In genomic region chr11:6078737-6079136, GRCm38 (mm10) we compare ENCODE assay signal across 20 mouse cellular contexts. TPM values are rescaled to one million over a fixed set of nuclear protein-coding genes. Genes with fewer than 3 reads are reported as not detected.
A peak's percentile ranks its signal among the peaks of the same experiment; 100 is the strongest.
DNase-seq lines count a peak whose midpoint lies in the region; ATAC-seq and TF ChIP-seq lines count a peak whose summit lies in the region.
"Had no signal": no experiment of that assay in that cellular context is flagged by ENCODE, and none has a peak within 500 bp of the region (broad histone marks: within the 10 kb centered on the region; RNA-seq: fewer than 3 reads in every experiment).

No protein-coding gene starts in this region.

- ATAC-seq in forebrain, embryonic 16.5 days = peak; percentile 36; the same call in 1 of the 2 replicates
- ATAC-seq in forebrain, embryonic 12.5 days (ENCODE audit: low FRiP score) = no peak
- ATAC-seq in frontal cortex, adult (ENCODE audit: low TSS enrichment) = peak; percentile 62

- no peak for TF ChIP-seq CTCF in brain, embryonic 14.5 days (IDR thresholded peaks at IDR 0.05; ENCODE audit: borderline replicate concordance, extremely low read depth, insufficient read depth, insufficient read length)

- H3K9me3 ChIP-seq in forebrain, embryonic 16.5 days (ENCODE audit: control insufficient read depth, low read length) = no peaks in the 10 kb centered on the region
- H3K9me3 ChIP-seq in forebrain, embryonic 12.5 days = no peaks in the 10 kb centered on the region
- H3K9me3 ChIP-seq: embryonic facial prominence, embryonic 13.5 days; embryonic facial prominence, embryonic 15.5 days had no signal

- 53% methylated on average over 2 of the region's 2 CpGs for WGBS in forebrain, embryonic 16.5 days
- WGBS in forebrain, embryonic 12.5 days = 86% methylated on average over 2 of the region's 2 CpGs

- no peaks in the 10 kb centered on the region for H3K27me3 ChIP-seq in forebrain, embryonic 16.5 days (replicated peaks; ENCODE audit: control insufficient read depth, insufficient read depth, low read length)
- H3K27me3 ChIP-seq in forebrain, embryonic 12.5 days = no peaks in the 10 kb centered on the region
- H3K27me3 ChIP-seq: embryonic facial prominence, embryonic 13.5 days; embryonic facial prominence, embryonic 15.5 days had no signal

- DNase-seq in frontal cortex, postnatal 14 days (ENCODE audit: low spot score in 2 of 2) = no peak
- peak; percentile 66 for DNase-seq in brain, adult 2 months (ENCODE audit: low read depth, low spot score)
- DNase-seq in brain, embryonic 14.5 days (ENCODE audit: low read depth) = peak; percentile 12
- no peak for DNase-seq in right cerebral cortex, adult 18-20 months
- DNase-seq: adrenal gland, adult 2 months; adrenal gland, postnatal 10 days; adrenal gland, postnatal 25 days; cerebellum, adult 11 months; cerebellum, adult 18-20 months; cerebellum, adult 8-10 months; cerebellum, adult 9-11 months; cerebellum, postnatal 14 days; cerebellum, postnatal 36 days; embryo, embryonic 11 days had no signal

- H3K27ac ChIP-seq in forebrain, embryonic 16.5 days (ENCODE audit: low read length) = peak overlapping the region; percentile 75
- H3K27ac ChIP-seq in forebrain, embryonic 12.5 days = no peak overlapping the region
- H3K27ac ChIP-seq: embryonic facial prominence, embryonic 13.5 days; embryonic facial prominence, embryonic 15.5 days had no signal

- H3K36me3 ChIP-seq in forebrain, embryonic 16.5 days (ENCODE audit: control insufficient read depth, insufficient read depth) = no peaks in the 10 kb centered on the region
- no peaks in the 10 kb centered on the region for H3K36me3 ChIP-seq in forebrain, embryonic 12.5 days (replicated peaks)
- H3K36me3 ChIP-seq: embryonic facial prominence, embryonic 13.5 days; embryonic facial prominence, embryonic 15.5 days had no signal

- no peak for TF ChIP-seq POLR2A in brain, embryonic 14.5 days (IDR thresholded peaks at IDR 0.05; ENCODE audit: borderline replicate concordance, extremely low read depth, insufficient read depth, insufficient read length, poor library complexity, severe bottlenecking)

- no peak overlapping the region for H3K9ac ChIP-seq in forebrain, embryonic 16.5 days (replicated peaks; ENCODE audit: low read depth, low read length)
- H3K9ac ChIP-seq in forebrain, embryonic 12.5 days = no peak overlapping the region
- H3K9ac ChIP-seq: embryonic facial prominence, embryonic 13.5 days; embryonic facial prominence, embryonic 15.5 days had no signal

- no peak overlapping the region for H3K4me3 ChIP-seq in forebrain, embryonic 16.5 days (replicated peaks; ENCODE audit: low read length)
- H3K4me3 ChIP-seq in forebrain, embryonic 12.5 days (replicated peaks) = no peak overlapping the region
- H3K4me3 ChIP-seq: embryonic facial prominence, embryonic 13.5 days; embryonic facial prominence, embryonic 15.5 days; erythroblast, embryonic 14.5 days had no signal

- H3K4me2 ChIP-seq in forebrain, embryonic 16.5 days (ENCODE audit: low read length) = no peak overlapping the region
- no peak overlapping the region for H3K4me2 ChIP-seq in forebrain, embryonic 12.5 days
- H3K4me2 ChIP-seq: embryonic facial prominence, embryonic 13.5 days; embryonic facial prominence, embryonic 15.5 days had no signal

- peaks cover 17% of the 10 kb centered on the region for H3K4me1 ChIP-seq in forebrain, embryonic 16.5 days (replicated peaks; ENCODE audit: control insufficient read depth, insufficient read depth, low read length)
- no peaks in the 10 kb centered on the region; the same call in 1 of the 2 replicates for H3K4me1 ChIP-seq in forebrain, embryonic 12.5 days

RNA-seq across cellular contexts. Expression of gene Camk2b, which starts 12.6 kb away (rescaled TPM):
- polyA plus RNA-seq in forebrain, embryonic 16.5 days (2015; fragmentation: Nextera tagmentation; extraction: Ambion mirVana) = 163 and 171 TPM in 2 replicates
- 11.0 and 11.7 TPM in 2 replicates for polyA plus RNA-seq in forebrain, embryonic 12.5 days (2016; fragmentation: Nextera tagmentation; extraction: Ambion mirVana)
- 87.5 and 126 TPM in 2 replicates for polyA plus RNA-seq in brain, embryonic 14.5 days (2012; rRNA removed)
- polyA plus RNA-seq: erythroblast, embryonic 14.5 days had no signal

Comparison
In these comparisons a context has a peak if more than half of its experiments do, and no peak if none do; other contexts are left out.
1. DNase-seq: peak in brain, adult 2 months (single experiment) and brain, embryonic 14.5 days (single experiment); none in frontal cortex, postnatal 14 days (0 of 2) and right cerebral cortex, adult 18-20 months (single experiment).